Mouse (Mus musculus) limb, embryonic 13.5 days (tissue): ENCODE measurements around the gene Prickle3. TPM values are rescaled to one million over a fixed set of nuclear protein-coding genes. Genes with fewer than 3 reads are reported as not detected.

Experiments
- ATAC-seq: fragments of 200-750 bp; cut with Nextera tagmentation; 2 replicates; pipeline ENCODE4 v1.8.0; 2017; ENCODE audit warnings: low read depth, moderate number of reproducible peaks, moderate TSS enrichment; ENCODE audit not compliant: low FRiP score
- H3K27ac ChIP-seq: fragments of 300-500 bp; sonication (generic); 2 replicates; pipeline ENCODE4 v1.5.1; 2015; ENCODE audit warnings: inconsistent platforms, mild to moderate bottlenecking, moderate library complexity
- H3K27me3 ChIP-seq: fragments of 300-500 bp; sonication (generic); 2 replicates; pipeline ENCODE4 v1.6.1; 2015; ENCODE audit warnings: mild to moderate bottlenecking, inconsistent platforms
- H3K36me3 ChIP-seq: fragments of 300-500 bp; sonication (generic); 2 replicates; pipeline ENCODE4 v1.6.1; 2015; ENCODE audit warnings: inconsistent platforms, mild to moderate bottlenecking, moderate library complexity
- H3K4me1 ChIP-seq: fragments of 300-500 bp; sonication (generic); 2 replicates; pipeline ENCODE4 v1.6.1; 2015; ENCODE audit warnings: inconsistent platforms
- H3K4me2 ChIP-seq: fragments of 300-500 bp; sonication (generic); replicated peaks from 2 replicates; pipeline ENCODE4 v1.6.1; 2015; ENCODE audit warnings: inconsistent platforms, mild to moderate bottlenecking, moderate library complexity
- H3K4me3 ChIP-seq: fragments of 300-500 bp; sonication (generic); 2 replicates; pipeline ENCODE4 v1.5.1; 2015; ENCODE audit warnings: moderate library complexity, mild to moderate bottlenecking, inconsistent platforms
- H3K9ac ChIP-seq: fragments of 300-500 bp; sonication (generic); 2 replicates; pipeline ENCODE4 v1.6.1; 2015; ENCODE audit warnings: mild to moderate bottlenecking, inconsistent platforms
- H3K9me3 ChIP-seq: fragments of 300-500 bp; sonication (generic); 2 replicates; pipeline ENCODE4 v1.6.1; 2016; ENCODE audit warnings: inconsistent platforms
- WGBS: fragments of 180-500 bp; shearing (Covaris S2); methylation state at CpG from one replicate; pipeline ENCODE4 v1.1.7; 2015; 5-methylcytosine and 5-hydroxymethylcytosine counted together
- polyA plus RNA-seq: library from polyadenylated mRNA; unstranded; fragments of >200 nt; fragmentation: Nextera tagmentation; extraction: Ambion mirVana; gene quantifications from 2 replicates; pipeline ENCODE4 v1.2.1, GENCODE M21; 2015

Gene Prickle3
- polyA plus RNA-seq, result 9.6 and 10.0 TPM in 2 replicates

DNA sequence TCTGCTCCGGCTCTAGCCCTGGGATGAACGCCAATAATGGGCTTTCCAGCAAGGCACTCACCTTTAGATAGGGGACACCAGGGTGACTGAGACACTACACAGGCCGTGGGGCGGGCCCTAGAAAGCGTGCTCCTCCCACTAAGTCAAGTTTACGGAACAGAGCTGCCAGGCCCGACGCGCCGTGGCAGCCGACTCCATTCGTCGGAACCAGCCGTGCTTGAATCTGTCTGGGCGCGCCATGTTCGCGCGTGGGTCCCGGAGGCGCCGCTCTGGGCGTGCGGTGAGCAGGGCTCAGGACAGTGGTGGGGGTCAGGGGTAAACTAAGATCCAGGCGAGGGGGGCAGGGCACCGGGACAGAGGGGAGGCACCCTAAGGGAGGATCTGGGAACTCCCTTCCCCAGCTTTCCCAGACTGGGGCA, at the start of gene Prickle3:
Prickle3 (plus strand) TSS at position 40 of the 419 bp plus-strand sequence.
- Histone ChIP-seq H3K4me1 (peaks cover 11% of the 10 kb centered on the region; the same call in 1 of the 2 replicates), H3K27ac (peak within 1 kb of the TSS; percentile 33), H3K4me3 (peak within 1 kb of the TSS; percentile 51), H3K4me2 (peak within 1 kb of the TSS; percentile 65), H3K9ac (peak within 1 kb of the TSS; percentile 70), H3K9me3 (no peaks in the 10 kb centered on the region), H3K36me3 (no peaks in the 10 kb centered on the region), H3K27me3 (no peaks in the 10 kb centered on the region)
- peak; percentile 81 for ATAC-seq
- WGBS, result 26% methylated on average over 26 of the region's 26 CpGs

DNA sequence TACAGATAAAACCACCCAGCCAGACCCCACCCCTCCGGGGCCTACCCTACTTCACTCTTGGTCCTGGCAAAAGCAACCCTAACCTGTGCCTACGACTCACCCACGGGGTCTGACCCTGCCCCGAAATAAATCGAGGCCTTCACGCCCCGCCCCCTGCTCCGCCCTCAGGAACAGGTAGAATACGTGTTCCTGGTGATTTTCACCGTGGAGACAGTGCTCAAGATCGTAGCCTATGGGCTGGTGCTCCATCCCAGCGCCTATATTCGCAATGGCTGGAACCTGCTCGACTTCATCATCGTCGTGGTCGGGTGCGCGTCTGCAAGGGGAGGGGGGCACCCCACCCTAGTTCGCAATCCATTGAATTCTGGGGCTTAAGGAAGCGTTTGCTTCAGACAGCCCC, 47.0 kb upstream of the Prickle3 start:
- H3K4me2 ChIP-seq, result peak overlapping the region; percentile 72
- no peaks in the 10 kb centered on the region for H3K36me3 ChIP-seq
- H3K9me3 ChIP-seq, result no peaks in the 10 kb centered on the region
- no peaks in the 10 kb centered on the region for H3K4me1 ChIP-seq
- 0 out of 2 replicates have a peak, but pooled peaks cover 3% of the 10 kb centered on the region for H3K27me3 ChIP-seq
- no peak overlapping the region for H3K27ac ChIP-seq
- WGBS, result 17% methylated on average over 21 of the region's 21 CpGs
- H3K4me3 ChIP-seq, result peak overlapping the region; percentile 43
- no peak for ATAC-seq
- peak overlapping the region; percentile 51 for H3K9ac ChIP-seq

- 21% methylated on average over 26 of the region's 26 CpGs for WGBS
- ATAC-seq, result no peak
- H3K36me3 ChIP-seq, result no peaks in the 10 kb centered on the region
- no peak overlapping the region for H3K27ac ChIP-seq
- H3K4me2 ChIP-seq, result peak overlapping the region; percentile 72
- H3K4me1 ChIP-seq, result no peaks in the 10 kb centered on the region
- peak overlapping the region; percentile 43 for H3K4me3 ChIP-seq
- H3K27me3 ChIP-seq, result 0 out of 2 replicates have a peak, but pooled peaks cover 3% of the 10 kb centered on the region
- no peaks in the 10 kb centered on the region for H3K9me3 ChIP-seq
- H3K9ac ChIP-seq, result peak overlapping the region; percentile 51
Measured at GRCm38 (mm10) chrX:7610536-7611258, 46.4 kb upstream of the Prickle3 start.

GRCm38 (mm10) chrX:7617889-7618551, 39.0 kb upstream of the Prickle3 start:
- WGBS, result 79% methylated on average over 12 of the region's 12 CpGs
- no peak overlapping the region for H3K27ac ChIP-seq
- no peak overlapping the region for H3K9ac ChIP-seq
- H3K9me3 ChIP-seq, result no peaks in the 10 kb centered on the region
- no peak overlapping the region for H3K4me3 ChIP-seq
- no peaks in the 10 kb centered on the region for H3K36me3 ChIP-seq
- no peaks in the 10 kb centered on the region for H3K4me1 ChIP-seq
- H3K27me3 ChIP-seq, result no peaks in the 10 kb centered on the region
- no peak overlapping the region for H3K4me2 ChIP-seq
- ATAC-seq, result no peak

- H3K36me3 ChIP-seq, result no peaks in the 10 kb centered on the region
- H3K9ac ChIP-seq, result no peak overlapping the region
- 94% methylated on average over 6 of the region's 6 CpGs for WGBS
- no peak overlapping the region for H3K4me3 ChIP-seq
- no peak overlapping the region for H3K27ac ChIP-seq
- no peaks in the 10 kb centered on the region for H3K9me3 ChIP-seq
- H3K27me3 ChIP-seq, result no peaks in the 10 kb centered on the region
- H3K4me1 ChIP-seq, result no peaks in the 10 kb centered on the region
- no peak overlapping the region for H3K4me2 ChIP-seq
- no peak for ATAC-seq
Measured at GRCm38 (mm10) chrX:7632560-7632959, 24.5 kb upstream of the Prickle3 start.

GRCm38 (mm10) chrX:7635101-7635500, 22.0 kb upstream of the Prickle3 start:
- Histone ChIP-seq H3K4me3 (no peak overlapping the region), H3K9me3 (no peaks in the 10 kb centered on the region), H3K4me1 (no peaks in the 10 kb centered on the region), H3K4me2 (no peak overlapping the region), H3K27ac (no peak overlapping the region), H3K27me3 (peaks cover 14% of the 10 kb centered on the region), H3K36me3 (no peaks in the 10 kb centered on the region), H3K9ac (no peak overlapping the region)
- no peak for ATAC-seq
- 62% methylated on average over 3 of the region's 3 CpGs for WGBS

DNA sequence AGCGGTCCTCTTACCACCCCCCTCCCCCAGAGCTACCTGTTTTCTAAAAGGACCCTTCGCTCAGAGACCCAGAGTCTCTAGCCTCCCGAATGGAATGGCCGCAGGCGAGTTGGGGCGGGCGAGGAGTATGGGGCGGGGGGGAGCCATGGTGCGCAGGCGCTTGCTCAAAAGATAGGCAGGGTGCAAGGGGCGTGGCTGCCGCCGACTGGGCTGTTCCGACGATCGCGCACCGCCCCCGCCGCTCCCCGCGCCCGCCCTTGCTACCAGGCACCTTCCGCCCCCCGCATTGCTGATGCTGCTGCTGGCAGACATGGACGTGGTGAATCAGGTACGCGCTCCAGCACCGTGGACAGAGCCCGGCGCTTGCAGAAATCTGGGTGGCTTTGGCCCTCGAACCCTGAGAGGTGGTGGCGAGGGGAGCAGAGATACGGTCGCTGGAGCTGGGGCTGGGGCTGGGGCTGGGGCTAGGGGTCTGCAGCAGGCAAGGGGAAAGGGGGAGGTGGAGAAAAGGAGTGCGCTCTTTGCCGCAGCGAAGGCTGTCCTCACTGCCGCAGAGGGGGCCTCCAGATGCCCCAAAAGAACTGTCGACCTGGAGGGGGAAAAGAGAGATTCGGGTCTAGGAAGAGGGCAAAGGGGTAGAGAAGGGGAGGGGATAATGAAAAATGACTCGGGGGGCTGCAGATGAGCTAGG, 18.5 kb upstream of the Prickle3 start, which contains the start of gene Syp:
Syp (plus strand) TSS at position 71 of the 691 bp plus-strand sequence.
- Histone ChIP-seq H3K27ac (no peak within 1 kb of the TSS), H3K4me3 (peak within 1 kb of the TSS; percentile 23), H3K9ac (no peak within 1 kb of the TSS), H3K9me3 (no peaks in the 10 kb centered on the region), H3K36me3 (no peaks in the 10 kb centered on the region), H3K27me3 (peaks cover 22% of the 10 kb centered on the region), H3K4me1 (no peaks in the 10 kb centered on the region), H3K4me2 (peak within 1 kb of the TSS; percentile 55)
- 8% methylated on average over 29 of the region's 42 CpGs for WGBS
- peak; percentile 81 for ATAC-seq

- Histone ChIP-seq H3K27ac (no peak overlapping the region), H3K36me3 (no peaks in the 10 kb centered on the region), H3K4me1 (no peaks in the 10 kb centered on the region), H3K4me2 (no peak overlapping the region), H3K9ac (no peak overlapping the region), H3K4me3 (no peak overlapping the region), H3K9me3 (no peaks in the 10 kb centered on the region), H3K27me3 (peaks cover 22% of the 10 kb centered on the region)
- no peak for ATAC-seq
- WGBS, result 21% methylated on average over 13 of the region's 13 CpGs
Measured at GRCm38 (mm10) chrX:7639536-7640325, 17.3 kb upstream of the Prickle3 start.

DNA sequence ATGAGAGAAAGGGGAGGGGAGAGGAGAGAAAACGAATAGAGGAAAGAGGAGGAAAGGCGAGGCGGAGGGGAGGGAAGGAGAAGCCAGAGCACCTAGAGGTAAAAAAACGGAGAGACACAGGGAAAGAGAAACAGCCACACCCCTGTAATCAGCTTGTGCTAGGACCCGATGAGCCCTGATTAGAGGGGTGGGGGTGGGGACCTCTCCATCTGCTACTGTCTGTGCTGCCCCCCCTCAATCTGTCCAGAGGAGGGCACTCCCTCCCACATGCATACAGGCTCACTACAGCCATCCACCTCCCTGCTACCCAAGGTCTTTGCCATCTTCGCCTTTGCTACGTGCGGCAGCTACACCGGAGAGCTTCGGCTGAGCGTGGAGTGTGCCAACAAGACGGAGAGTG, 16.3 kb upstream of the Prickle3 start:
- H3K9ac ChIP-seq, result no peak overlapping the region
- no peak for ATAC-seq
- H3K4me2 ChIP-seq, result no peak overlapping the region
- H3K27me3 ChIP-seq, result peaks cover 22% of the 10 kb centered on the region
- no peaks in the 10 kb centered on the region for H3K36me3 ChIP-seq
- H3K9me3 ChIP-seq, result no peaks in the 10 kb centered on the region
- WGBS, result 27% methylated on average over 12 of the region's 12 CpGs
- H3K4me3 ChIP-seq, result no peak overlapping the region
- H3K4me1 ChIP-seq, result no peaks in the 10 kb centered on the region
- no peak overlapping the region for H3K27ac ChIP-seq

DNA sequence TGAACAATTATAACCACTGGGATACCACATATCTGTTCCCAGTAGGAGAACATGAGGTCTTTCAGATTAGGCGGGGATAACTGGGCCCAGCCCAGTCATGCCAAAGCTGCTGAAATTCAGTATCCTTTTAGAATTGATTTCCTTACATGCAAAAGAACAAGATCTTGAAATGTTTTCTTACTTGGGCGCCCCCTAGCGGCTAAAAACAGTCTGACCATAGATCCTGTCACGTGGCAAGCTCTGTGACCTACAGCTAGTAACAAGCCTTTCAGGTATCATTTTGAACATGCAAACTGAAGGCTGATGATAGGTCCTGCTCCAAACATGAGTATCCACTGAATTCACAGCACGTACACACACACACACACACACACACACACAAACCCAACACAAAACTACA, 11.7 kb upstream of the Prickle3 start:
- Histone ChIP-seq H3K4me2 (no peak overlapping the region), H3K4me1 (no peaks in the 10 kb centered on the region), H3K4me3 (no peak overlapping the region), H3K27ac (no peak overlapping the region), H3K9ac (no peak overlapping the region), H3K9me3 (no peaks in the 10 kb centered on the region), H3K36me3 (no peaks in the 10 kb centered on the region), H3K27me3 (peaks cover 9% of the 10 kb centered on the region)
- no peak for ATAC-seq
- WGBS, result 11% methylated on average over 5 of the region's 5 CpGs

GRCm38 (mm10) chrX:7648671-7649304, 8.3 kb upstream of the Prickle3 start:
- Histone ChIP-seq H3K36me3 (no peaks in the 10 kb centered on the region), H3K4me1 (no peaks in the 10 kb centered on the region), H3K4me2 (peak overlapping the region; percentile 62), H3K27me3 (no peaks in the 10 kb centered on the region), H3K9me3 (no peaks in the 10 kb centered on the region), H3K27ac (peak overlapping the region; percentile 61), H3K4me3 (peak overlapping the region; percentile 51), H3K9ac (peak overlapping the region; percentile 69)
- 12% methylated on average over 25 of the region's 25 CpGs for WGBS
- peak; percentile 98 for ATAC-seq
